Mouse (Mus musculus): Measurements from ENCODE around the gene Miip. TPM values are rescaled to one million over a fixed set of nuclear protein-coding genes. Genes with fewer than 3 reads are reported as not detected.

Gene Miip
- total RNA-seq (2022): 10 to 100 TPM; 12.8 to 22.9 (median 16.6) TPM

DNA sequence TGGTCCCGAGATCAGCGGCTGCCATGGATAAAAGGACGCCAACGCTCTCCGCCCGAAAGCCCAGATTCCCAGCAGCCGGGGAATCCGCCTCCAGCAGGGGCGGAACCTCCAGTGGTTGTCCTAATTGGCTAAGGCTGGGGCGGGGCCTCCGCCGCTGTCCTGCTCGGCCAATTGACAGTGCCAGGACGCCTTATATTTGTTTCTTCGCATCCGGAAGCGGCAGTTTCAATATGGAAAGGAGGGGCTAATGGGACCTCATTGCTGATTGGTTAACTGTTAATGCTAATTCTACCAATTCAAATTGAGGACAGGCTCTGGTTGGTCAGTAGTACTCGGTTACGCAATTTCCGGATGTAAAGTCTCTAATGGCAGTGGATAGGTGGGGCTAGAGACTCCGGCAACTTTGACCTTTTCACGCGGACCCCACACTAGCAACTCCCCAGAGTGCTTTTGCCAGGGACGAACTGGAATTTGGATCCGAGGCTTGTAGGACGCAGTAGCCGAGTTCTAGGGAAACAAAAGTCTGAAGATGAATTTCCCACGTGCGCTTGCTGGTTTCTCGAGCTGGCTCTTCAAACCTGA lies at the start of gene Miip, which contains the start of gene Fv1:
Gene Miip, minus strand, starts transcription at position 367 of the 582 bp plus-strand sequence.
Gene Fv1, plus strand, starts transcription at position 530 of the 582 bp plus-strand sequence.
- peak; percentile 84 to 99 for DNase-seq (ENCODE audit: low spot score in 2 of 2)

DNA sequence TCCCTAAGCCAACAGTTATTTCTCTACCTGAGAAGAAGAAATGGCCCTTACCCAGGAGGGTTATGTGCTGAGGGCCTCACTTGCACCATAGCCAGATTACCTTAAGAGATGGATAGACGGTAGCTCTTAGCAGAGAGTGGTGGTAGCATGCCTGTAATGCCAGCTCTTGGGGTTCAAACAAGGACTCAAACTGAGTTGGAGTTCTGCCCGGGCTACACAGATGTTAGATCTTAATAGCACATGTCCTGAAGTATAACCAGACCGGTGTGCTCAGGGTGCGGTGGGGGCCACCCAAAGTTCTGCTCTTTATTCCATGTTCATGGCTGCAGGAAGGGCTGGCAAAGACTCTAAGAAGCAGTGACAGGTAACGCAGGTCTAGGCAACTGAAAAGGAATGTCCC lies 40.9 kb upstream of the Miip start:
- DNase-seq (ENCODE audit: low spot score in 2 of 2): no peak

DNA sequence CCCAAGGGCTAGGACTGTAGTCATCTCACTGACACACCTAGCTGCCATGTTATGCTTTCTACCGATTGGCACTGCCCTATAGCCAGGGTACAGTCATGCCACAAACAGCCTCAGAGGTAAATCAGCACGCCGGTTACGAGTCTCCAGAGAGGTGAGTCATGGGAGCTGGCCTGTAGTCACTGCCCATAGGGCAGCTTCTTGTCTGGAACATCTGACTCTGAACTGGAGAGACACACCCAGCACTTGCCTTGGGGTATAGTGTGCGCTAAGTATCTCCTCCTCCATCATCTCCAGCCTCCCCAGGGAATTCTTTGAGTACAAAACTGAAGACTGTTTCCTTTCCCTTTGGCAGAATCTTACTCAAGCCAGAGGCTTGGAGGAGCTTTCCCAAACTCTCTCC lies 37.6 kb upstream of the Miip start:
- DNase-seq (ENCODE audit: low spot score in 2 of 2): no peak

DNA sequence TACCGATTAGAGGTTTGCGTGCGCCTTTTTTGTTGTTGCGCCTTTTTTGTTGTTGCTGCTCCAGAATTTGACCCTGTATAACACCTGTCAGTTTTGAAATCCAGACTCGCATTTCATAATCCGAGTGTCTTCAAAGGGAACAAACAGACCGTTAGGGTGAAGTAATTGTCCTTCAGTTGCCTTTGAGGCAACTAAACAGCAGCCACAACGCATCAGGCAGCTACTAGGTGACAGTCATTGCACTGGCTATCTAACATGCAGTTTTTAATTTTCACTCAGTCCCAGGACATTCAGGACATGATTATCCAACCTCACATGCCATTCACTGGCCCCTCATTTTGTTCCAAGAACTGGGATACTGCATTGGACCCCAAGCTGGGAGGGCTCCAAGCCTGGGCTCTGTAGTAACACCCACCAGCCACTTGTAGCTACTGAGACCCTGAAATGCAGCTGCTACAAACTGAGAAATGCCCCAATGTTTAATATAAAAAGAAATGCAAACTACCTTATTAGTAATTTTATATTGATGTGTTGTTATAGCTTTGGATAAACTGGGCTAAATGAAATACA lies 36.6 kb upstream of the Miip start:
- no peak for DNase-seq (ENCODE audit: low spot score in 2 of 2)

DNA sequence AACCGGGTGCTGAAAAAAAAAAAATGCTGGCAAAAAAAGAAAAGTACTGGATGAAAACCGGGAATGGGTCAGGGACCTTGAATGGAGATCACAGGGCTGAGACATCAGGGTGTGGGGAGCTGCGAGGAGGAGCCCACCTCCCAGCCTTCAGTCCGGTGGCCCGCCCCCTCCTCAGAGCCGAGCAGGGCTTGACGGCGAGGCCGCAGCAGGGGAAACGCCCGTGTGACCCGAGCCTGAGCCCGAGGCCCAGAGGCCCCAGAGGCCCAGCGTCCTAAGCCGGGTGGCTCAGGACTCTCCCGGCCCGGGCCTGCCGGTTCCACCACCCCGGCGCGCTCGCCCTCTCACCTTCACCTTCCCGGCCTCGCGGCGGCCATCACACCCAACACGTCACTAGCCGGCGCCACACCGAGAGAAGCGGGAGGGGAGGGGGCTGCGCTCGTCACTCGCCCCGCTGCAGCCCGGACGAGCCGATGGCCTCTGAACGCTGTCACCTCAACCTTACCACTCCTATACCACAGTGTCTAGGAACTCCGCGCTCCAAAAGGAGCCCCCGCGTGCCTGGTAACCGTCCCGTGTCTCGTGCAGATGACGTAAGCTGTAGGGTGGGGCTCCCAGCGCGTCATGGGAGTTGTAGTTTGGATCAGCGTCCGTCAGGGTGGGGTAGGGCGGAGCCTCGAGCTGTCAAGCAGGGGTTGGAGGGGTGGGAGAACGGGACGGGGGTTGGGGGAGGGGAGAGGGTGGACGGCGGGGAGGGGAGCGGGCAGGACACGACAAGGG lies 35.9 kb upstream of the Miip start, which contains the start of gene Mfn2:
Gene Mfn2, minus strand, starts transcription at position 392 of the 777 bp plus-strand sequence.
- peak; percentile 87 to 91 for DNase-seq (ENCODE audit: low spot score in 2 of 2)

DNA sequence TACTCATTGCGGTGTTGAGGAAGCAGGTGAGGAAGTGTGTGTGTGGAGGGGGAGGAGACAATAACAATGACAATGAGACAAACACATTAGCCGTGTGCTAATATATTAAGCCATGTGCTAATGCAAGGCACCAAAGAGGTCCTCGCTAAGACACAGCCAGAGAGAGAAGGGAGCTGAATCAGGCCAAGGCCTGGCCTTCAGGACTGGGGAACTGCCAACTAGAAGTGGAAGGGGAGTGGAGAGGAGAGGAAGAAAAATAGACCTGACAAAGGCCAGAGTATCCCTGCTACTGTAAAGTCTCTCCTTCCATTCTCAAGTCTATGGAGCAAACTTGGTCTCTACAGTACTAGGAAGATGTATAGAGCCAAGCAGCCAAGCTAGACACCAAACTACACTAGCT lies 35.0 kb upstream of the Miip start:
- no peak for DNase-seq (ENCODE audit: low spot score in 2 of 2)

DNA sequence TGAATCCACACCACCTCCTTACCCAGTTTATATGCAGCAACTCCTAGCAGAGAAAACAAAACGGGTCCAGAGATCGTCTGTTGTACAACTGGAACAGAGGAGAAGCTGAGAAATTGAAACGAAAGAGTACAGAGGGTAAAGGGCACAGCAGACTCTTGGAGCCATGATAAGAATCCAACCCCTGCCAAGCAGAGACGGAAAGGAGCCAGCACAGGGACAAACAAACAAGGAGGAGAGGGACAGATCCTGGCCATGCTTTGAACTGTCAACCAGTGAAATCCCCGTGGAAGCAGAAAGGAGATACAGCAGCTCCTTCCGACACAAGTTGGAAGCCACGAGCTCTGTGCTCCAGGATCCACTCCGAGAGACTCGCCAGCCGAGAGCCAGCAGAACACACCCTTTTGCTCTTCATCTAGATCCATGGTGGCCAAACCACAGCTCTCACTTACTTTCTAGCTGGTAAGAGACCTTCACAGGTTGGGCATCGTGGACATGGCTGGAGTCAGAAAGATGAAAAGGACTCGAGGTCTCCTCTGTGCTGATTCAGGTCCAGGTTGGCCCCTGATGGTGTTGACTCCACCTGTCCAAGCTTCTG lies 34.4 kb upstream of the Miip start:
- DNase-seq (ENCODE audit: low spot score in 2 of 2): no peak

DNA sequence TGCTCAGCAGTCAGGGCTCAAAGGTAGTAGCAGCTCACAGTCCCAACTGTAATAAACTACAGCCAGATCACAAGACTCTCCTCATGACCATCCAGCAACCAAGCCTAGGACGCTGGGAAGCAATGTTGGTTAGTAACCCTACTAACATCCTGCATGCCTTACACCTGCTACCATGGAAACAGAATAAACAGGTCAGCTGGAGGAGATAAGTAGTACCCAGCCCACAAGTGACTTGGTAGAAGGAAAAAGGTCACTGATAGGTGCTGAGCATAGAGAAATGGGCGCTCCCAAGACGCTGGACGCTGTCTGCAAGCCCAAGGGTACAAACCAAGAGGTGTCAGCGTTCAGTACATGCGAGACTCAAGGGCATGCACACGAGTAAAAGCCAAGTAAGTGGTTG lies 31.8 kb upstream of the Miip start:
- no peak for DNase-seq (ENCODE audit: low spot score in 2 of 2)

DNA sequence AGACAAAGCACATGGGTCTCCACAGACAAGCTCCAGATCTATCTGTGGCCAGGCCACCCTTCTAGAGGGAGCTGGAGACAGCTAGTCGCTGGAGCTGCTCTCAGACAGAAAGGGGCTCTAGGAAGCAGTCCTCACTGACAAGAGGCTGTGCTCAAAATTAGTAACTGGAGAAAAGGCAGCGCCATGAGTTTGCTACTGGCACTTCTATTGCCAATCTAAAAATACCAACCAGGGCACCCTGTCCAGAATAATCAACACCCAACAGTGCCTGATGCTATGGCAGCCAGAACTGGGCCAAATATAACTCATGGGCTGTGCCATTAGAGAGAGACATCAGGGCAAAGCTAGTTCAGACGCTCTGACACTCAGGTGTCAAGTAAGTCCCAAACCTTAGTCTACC lies 28.7 kb upstream of the Miip start:
- no peak for DNase-seq (ENCODE audit: low spot score in 2 of 2)

DNA sequence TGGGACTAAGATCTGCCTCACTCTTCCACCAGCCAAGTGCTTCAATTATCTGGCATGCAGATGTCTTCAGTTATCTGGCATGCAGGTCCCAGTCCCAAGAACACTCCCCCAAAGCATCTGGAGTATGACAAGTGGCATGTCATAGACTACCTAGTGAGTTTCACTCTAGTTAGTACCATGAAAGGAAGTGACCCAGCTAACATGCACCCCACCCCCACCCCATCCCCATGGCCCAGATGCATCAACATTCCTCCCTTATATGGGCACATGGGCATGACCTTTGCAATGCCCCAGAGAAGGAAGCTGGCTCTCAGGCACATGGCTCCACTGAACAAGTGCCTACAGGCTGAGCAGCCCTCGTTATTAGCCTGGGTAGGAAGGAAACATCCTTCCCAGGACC lies 27.8 kb upstream of the Miip start:
- no peak for DNase-seq (ENCODE audit: low spot score in 2 of 2)

DNA sequence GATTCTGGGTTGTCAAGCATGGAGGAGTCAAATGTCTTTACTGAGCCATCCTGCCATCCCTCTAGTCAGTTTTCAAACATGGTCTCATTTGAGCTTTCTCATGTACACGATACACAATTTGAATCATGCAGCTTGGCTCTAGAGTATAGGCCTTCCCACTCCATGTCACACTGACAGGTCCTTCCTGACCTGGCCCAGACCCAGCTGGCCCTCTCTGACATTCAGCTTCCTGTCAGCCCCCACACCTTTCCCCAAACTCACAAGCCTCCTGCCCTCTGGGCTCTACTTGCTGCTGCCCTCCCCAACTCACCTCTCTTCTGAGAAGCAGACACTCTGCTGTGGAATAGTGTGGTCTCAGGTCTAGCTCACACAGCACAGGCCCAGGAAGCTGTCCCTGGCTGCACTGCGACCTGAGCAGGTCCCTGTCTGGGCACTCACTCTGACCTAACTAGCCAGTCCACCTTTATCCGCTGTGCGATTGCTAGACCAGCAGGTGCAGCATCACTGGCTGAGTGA lies 27.3 kb upstream of the Miip start:
- no peak for DNase-seq (ENCODE audit: low spot score in 2 of 2)

DNA sequence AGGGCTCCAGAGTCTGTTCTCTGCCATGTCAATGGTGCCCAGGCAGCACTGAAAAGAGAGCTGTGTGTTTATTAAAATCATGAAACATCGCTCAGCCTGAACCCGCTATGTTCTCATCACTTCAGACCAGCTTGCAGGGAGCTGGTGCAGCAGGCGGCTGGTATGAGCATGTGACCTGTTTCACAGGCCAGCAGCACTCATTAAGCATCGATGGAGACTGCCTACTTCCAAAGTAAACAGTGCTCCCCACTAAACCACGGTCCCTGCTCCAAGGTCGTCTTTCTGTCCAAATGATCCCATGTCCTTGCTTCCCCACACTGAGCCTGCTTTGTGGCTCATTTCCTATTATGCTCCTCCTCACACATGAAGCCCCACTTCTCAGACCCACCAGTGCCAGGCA lies 21.7 kb upstream of the Miip start:
- no peak for DNase-seq (ENCODE audit: low spot score in 2 of 2)

DNA sequence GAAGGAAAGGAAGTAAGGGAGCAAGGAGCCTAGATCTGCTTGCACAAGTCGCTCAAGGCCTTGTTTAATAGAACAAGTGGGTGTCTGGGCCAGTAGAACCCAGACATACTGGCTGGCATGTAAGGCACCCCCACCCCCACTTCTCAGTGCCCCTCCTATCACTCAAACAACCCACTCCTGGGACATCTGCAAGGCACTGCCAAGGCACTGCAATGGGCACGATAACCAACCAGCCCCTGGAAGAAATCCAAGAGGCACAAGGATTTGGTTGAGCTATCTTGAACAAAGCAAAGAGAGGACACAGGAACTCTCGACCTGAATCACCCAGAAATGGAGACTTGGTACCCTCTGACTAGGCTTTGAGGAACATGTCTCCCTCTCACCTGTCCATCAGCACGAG lies 19.6 kb upstream of the Miip start:
- DNase-seq (ENCODE audit: low spot score in 2 of 2): no peak

DNA sequence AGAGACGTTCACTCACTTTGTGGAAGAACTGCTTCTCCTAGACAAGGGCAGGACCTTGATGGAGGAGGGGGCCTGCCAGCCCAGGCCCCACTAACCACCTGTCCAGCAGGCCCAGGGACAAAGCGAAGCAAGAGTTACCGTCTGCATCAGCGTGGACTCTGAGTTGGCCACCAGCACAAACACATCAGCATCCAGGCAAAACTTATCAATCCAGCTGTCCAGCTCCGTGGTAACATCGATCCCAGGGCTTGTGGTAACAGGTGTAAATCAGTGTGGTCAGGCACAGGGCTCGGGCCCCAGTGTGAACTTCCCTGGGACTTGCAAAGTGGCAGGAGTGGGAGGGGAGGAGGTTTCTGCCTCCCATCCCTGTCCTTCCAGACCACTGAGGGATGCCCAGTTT lies 18.7 kb upstream of the Miip start:
- DNase-seq (ENCODE audit: low spot score in 2 of 2): no peak

DNA sequence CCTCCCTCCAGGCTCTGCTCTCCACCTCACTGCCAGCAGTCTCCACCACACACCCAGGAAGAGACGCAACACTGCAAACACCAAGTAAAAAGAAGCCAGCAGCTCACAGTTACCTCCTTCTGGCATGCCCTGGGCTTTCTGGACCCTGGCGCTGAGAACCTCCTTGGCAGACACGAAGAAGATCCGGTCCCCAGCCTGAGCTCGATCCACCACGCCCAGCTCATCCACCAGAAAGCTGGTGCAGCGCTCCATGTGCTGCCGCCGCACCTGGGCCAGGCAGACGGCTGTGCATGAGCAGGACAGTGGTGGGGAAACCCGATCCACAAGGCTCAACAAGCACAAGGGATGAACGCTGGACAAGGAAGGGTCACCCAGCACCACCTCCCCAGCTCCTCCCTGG lies 17.5 kb upstream of the Miip start:
- DNase-seq (ENCODE audit: low spot score in 2 of 2): no peak

DNA sequence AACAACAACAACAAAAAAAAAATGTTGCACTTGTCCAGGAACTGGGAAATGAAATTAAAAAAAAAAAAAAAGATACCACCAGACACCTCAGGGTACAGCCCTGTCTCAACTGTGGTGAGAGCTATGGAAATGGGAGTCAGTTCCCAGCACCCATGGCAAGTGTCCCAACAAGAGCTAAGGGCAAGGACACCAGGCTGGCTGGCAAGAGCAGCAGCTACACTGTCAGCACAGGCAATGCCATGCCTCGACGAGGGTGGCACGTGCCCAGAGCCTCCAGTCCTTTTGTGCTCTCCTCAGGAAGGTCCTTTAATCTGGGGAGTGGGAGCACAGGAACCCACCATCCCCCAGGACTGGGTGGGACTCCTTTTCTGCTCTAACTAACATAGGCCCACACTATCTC lies 15.5 kb upstream of the Miip start:
- no peak for DNase-seq (ENCODE audit: low spot score in 2 of 2)

DNA sequence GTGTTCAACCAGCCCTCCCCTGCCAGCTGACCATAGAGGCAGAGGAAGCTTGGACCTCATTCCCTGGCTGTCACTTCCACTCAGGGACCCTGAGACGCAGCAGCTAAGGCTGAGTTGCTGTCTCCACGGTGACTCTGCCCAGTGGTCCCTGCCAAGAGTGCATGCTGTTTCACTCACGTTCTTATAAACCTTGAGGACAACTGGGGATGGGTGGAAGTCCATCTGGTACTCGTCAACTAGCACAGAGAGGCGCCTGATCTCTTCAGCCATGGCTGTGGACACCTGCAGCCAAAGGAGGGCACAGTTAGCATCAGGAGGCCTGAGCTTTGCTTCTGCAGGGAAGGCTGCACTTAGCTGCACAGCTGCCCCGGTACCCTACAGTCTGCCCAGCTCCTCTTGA lies 14.4 kb upstream of the Miip start:
- DNase-seq (ENCODE audit: low spot score in 2 of 2): no peak

DNA sequence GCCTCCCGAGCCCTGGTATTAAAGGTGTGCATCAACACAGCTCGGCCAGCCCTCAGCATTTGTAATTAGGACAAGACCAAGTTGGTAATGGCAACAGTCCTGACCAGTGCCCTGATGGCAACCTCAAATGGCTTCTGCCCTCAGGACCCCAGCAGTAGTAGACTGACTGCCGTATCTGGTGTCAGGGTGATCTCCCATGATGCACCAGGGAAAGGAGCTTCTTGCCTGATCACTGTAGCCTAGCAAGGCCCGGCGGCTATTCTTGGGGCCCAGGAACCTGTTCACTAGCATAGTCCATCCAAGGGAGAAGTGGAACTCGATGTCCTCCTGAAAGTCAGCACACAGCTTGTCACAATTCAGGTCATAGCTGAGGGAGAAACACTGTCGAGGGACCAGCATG lies 13.2 kb upstream of the Miip start:
- no peak for DNase-seq (ENCODE audit: low spot score in 2 of 2)

DNA sequence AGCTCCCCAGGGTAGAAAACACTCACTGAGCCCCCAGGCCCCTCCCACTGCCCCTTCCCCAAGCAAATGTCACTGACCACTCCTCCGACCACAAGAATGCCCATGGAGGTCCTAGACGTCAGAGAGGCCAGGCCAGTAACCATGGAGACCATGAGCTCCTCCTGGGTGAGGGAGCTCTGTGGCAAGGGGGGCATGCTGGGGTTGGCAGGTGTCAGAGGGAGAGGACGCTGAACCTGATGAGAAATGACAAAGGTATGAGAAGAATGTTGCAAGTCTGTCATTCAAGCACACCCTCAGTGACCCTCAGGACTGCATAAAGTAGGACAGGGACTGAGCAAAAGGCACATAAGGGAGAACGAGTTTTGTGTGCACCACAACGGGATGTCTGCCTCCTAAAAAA lies 11.2 kb upstream of the Miip start:
- no peak for DNase-seq (ENCODE audit: low spot score in 2 of 2)

DNA sequence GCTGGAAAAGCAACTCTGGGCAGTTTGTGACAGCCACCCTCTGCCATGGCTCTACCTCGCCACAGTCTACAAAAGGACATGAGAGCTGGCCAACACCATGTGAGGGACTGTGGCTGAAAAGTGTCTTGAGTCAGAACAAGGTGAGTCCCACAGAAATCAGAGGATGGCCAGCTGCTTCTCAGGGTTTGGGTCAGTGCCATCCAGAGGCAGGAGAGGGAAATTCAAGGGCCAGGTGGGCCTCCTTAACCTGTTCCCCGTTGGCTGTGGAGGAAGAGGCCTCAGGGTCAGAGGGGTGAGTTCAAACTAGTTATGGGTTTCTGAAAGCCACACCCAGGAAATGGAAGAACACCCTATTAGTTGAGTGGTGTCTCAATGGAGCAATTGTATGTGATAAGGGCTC lies 10.8 kb upstream of the Miip start:
- DNase-seq (ENCODE audit: low spot score in 2 of 2): no peak

DNA sequence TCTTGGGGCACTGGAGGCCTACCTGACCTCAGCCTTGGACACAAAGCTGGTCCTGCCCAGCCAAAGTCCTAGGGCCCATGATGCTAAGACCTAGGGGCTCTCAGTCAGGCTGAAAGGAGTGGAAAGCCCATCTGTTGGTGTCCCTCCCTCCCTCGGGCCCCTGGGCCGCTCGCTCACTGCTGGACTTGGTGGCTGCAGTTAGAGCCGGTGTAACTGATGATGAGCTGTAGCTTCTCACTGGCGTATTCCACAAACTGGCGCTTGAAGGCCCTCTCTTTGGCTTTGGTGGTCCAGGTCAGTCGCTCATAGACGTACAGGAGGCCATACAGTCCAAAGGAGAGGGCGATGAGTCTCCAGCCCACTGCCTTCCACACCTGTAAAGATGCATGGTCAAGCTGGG lies 9.9 kb upstream of the Miip start:
- DNase-seq (ENCODE audit: low spot score in 2 of 2): no peak

DNA sequence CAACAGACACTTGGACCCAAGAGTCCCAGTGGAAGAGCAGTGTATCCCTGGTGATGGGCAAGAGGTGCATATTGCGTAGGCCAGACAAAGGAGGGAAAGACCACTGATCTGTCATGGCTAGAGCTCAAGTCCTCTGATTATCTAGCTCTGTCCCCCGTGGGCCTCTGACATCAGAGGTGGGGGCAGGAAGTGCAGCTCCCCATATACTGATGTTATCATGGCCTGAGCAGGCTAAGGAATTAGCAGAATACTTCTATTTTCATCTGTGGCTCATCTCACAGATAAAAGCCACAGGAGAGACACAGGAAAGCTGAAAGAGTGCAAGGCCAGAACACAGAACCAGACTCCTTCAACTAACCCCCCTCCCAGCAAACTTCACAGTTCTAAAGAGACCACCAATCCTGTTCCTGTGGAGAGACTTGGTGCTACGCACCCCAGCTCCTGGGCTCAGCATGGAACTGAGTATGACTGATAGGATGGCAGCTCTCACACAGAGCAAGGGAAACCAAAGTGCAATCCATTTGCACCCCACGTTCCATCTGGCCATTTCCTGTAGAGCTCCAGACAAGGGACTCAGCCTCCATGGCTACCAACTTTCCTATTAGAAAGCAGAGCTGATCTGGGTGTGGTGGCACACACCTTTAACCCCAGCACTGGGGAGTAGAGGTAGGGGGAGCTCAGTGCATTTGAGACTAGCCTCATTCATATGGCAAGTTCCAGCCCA lies 7.4 kb upstream of the Miip start:
- DNase-seq (ENCODE audit: low spot score in 2 of 2): no peak
